Mouse (Mus musculus) megakaryocyte progenitor cell, adult 5-6 weeks (primary cell): ENCODE measurements around the gene Mettl21c. TPM values are rescaled to one million over a fixed set of nuclear protein-coding genes. Genes with fewer than 3 reads are reported as not detected.

Source experiments
- total RNA-seq, 2 experiments: library from RNA; stranded (forward) in 1 of 2; stranded (reverse) in 1 of 2; fragments of 157-497, 149-512 nt in 1 of 2; fragments of 200-1000 nt in 1 of 2; gene quantifications; 2 replicates each; pipeline versions ENCODE4 v1.2.3 to v1.2.4; 2015 to 2017

Gene Mettl21c
- total RNA-seq, 2 experiments from 2014 or later, result not detected

Other genes starting within 250 kb of the Mettl21c start
- gene Uxs1, start 192.2 kb downstream of the Mettl21c start, total RNA-seq (2015), result 28.0 and 32.7 TPM in 2 replicates
- 30.7 and 49.6 TPM in 2 replicates for gene Uxs1, start 192.2 kb downstream of the Mettl21c start, total RNA-seq (2017)
- gene Tpp2, start 86.4 kb downstream of the Mettl21c start, total RNA-seq (2015), result 81.2 and 93.6 TPM in 2 replicates
- 76.1 and 102 TPM in 2 replicates for gene Tpp2, start 86.4 kb downstream of the Mettl21c start, total RNA-seq (2017)
- 0.51 TPM in 1 of 2 replicates, not detected in the other for gene Gm8251, start 41.9 kb upstream of the Mettl21c start, total RNA-seq (2015)
- gene Gm8251, start 41.9 kb upstream of the Mettl21c start, total RNA-seq (2017), result 0.25 and 0.51 TPM in 2 replicates
- 104 and 105 TPM in 2 replicates for gene Tex30, start 82.4 kb upstream of the Mettl21c start, total RNA-seq (2015)
- 69.6 and 78.2 TPM in 2 replicates for gene Tex30, start 82.4 kb upstream of the Mettl21c start, total RNA-seq (2017)
- gene Kdelc1, start 98.8 kb upstream of the Mettl21c start, total RNA-seq (2015), result 38.7 and 41.8 TPM in 2 replicates
- gene Kdelc1, start 98.8 kb upstream of the Mettl21c start, total RNA-seq (2017), result 34.3 and 35.7 TPM in 2 replicates
- 17.9 and 20.6 TPM in 2 replicates for gene Bivm, start 98.9 kb upstream of the Mettl21c start, total RNA-seq (2015)
- 10.1 and 10.9 TPM in 2 replicates for gene Bivm, start 98.9 kb upstream of the Mettl21c start, total RNA-seq (2017)
- 5.9 and 7.1 TPM in 2 replicates for gene Ercc5, start 127.7 kb upstream of the Mettl21c start, total RNA-seq (2015)
- gene Ercc5, start 127.7 kb upstream of the Mettl21c start, total RNA-seq (2017), result 6.2 and 12.7 TPM in 2 replicates
- not detected in 2 replicates for gene Mettl21e, start 198.9 kb upstream of the Mettl21c start, total RNA-seq (2015)
- not detected in 2 replicates for gene Mettl21e, start 198.9 kb upstream of the Mettl21c start, total RNA-seq (2017)